Mouse (Mus musculus) embryonic facial prominence, embryonic 12.5 days (tissue): ENCODE results near the gene Gm7030. TPM values are rescaled to one million over a fixed set of nuclear protein-coding genes. Genes with fewer than 3 reads are reported as not detected.
"Not testable (repeated sequence)": the region's sequence is repeated elsewhere in the genome, so short reads cannot be mapped to it uniquely, and the experiment has no call there.

Experiments used
- ATAC-seq: fragments of 200-750 bp; cut with Nextera tagmentation; 2 replicates; pipeline ENCODE4 v1.8.0; 2017; ENCODE audit not compliant: insufficient number of reproducible peaks, insufficient read depth, low FRiP score, low TSS enrichment
- H3K27ac ChIP-seq: fragments of 300-500 bp; sonication (generic); 2 replicates; pipeline ENCODE4 v1.5.1; 2016; ENCODE audit warnings: mild to moderate bottlenecking
- H3K27me3 ChIP-seq: fragments of 300-500 bp; sonication (generic); 2 replicates; pipeline ENCODE4 v1.6.1; 2016; ENCODE audit warnings: mild to moderate bottlenecking, moderate library complexity
- H3K36me3 ChIP-seq: fragments of 300-500 bp; sonication (generic); 2 replicates; pipeline ENCODE4 v1.6.1; 2016; ENCODE audit warnings: mild to moderate bottlenecking
- H3K4me1 ChIP-seq: fragments of 300-500 bp; sonication (generic); 2 replicates; pipeline ENCODE4 v1.6.1; 2016
- H3K4me2 ChIP-seq: fragments of 300-500 bp; sonication (generic); replicated peaks from 2 replicates; pipeline ENCODE4 v1.6.1; 2016; ENCODE audit warnings: mild to moderate bottlenecking, moderate library complexity
- H3K4me3 ChIP-seq: fragments of 300-500 bp; sonication (generic); 2 replicates; pipeline ENCODE4 v1.5.1; 2016; ENCODE audit warnings: mild to moderate bottlenecking
- H3K9ac ChIP-seq: fragments of 300-500 bp; sonication (generic); 2 replicates; pipeline ENCODE4 v1.6.1; 2016; ENCODE audit warnings: mild to moderate bottlenecking, moderate library complexity
- H3K9me3 ChIP-seq: fragments of 300-500 bp; sonication (generic); 2 replicates; pipeline ENCODE4 v1.6.1; 2016; ENCODE audit warnings: mild to moderate bottlenecking, moderate library complexity
- WGBS: fragments of 180-500 bp; shearing (Covaris S2); methylation state at CpG from one replicate; pipeline ENCODE4 v1.1.7; 2016; 5-methylcytosine and 5-hydroxymethylcytosine counted together
- polyA plus RNA-seq: library from polyadenylated mRNA; unstranded; fragments of >200 nt; fragmentation: Nextera tagmentation; extraction: Ambion mirVana; gene quantifications from 2 replicates; pipeline ENCODE4 v1.2.1, GENCODE M21; 2016

The Gm7030 gene
- not detected in 2 replicates for polyA plus RNA-seq

- H3K9me3 ChIP-seq, H3K4me3 ChIP-seq, H3K4me1 ChIP-seq, ATAC-seq, H3K36me3 ChIP-seq, H3K4me2 ChIP-seq, H3K9ac ChIP-seq, H3K27ac ChIP-seq: not testable (repeated sequence)
- peaks cover 23% of the 10 kb centered on the region for H3K27me3 ChIP-seq
- WGBS, result 26% methylated on average over 28 of the region's 28 CpGs
Measured at GRCm38 (mm10) chr17:36128968-36129817, at the start of gene Gm7030. Gene Gm7030, minus strand, starts transcription at chr17:36129425.

GRCm38 (mm10) chr17:36178938-36179337 lies 49.7 kb upstream of the Gm7030 start:
- Histone ChIP-seq H3K9ac (peak overlapping the region; percentile 47; the same call in 1 of the 2 replicates), H3K27me3 (peaks cover 33% of the 10 kb centered on the region), H3K4me3 (peak overlapping the region; percentile 37), H3K4me2 (peak overlapping the region; percentile 66)
- not testable (repeated sequence) for H3K36me3 ChIP-seq, H3K4me1 ChIP-seq, ATAC-seq, H3K9me3 ChIP-seq, H3K27ac ChIP-seq
- WGBS, result under 1% methylated on average over 40 of the region's 40 CpGs

- not testable (repeated sequence) for H3K27ac ChIP-seq, H3K4me1 ChIP-seq, H3K36me3 ChIP-seq, H3K4me2 ChIP-seq, H3K9me3 ChIP-seq, H3K4me3 ChIP-seq, H3K9ac ChIP-seq, ATAC-seq
- no CpG with 5 or more reads among the region's 2 CpGs for WGBS
- peaks cover 21% of the 10 kb centered on the region for H3K27me3 ChIP-seq
Measured at GRCm38 (mm10) chr17:36176132-36176531, 46.9 kb upstream of the Gm7030 start.

GRCm38 (mm10) chr17:36170287-36170814 lies 41.1 kb upstream of the Gm7030 start:
- no peaks in the 10 kb centered on the region for H3K9me3 ChIP-seq
- WGBS, result 41% methylated on average over 1 of the region's 1 CpGs
- peaks cover 54% of the 10 kb centered on the region for H3K27me3 ChIP-seq
- H3K9ac ChIP-seq, result no peak overlapping the region
- H3K36me3 ChIP-seq, result no peaks in the 10 kb centered on the region
- no peak overlapping the region for H3K4me3 ChIP-seq
- no peak for ATAC-seq
- no peak overlapping the region for H3K4me2 ChIP-seq
- no peaks in the 10 kb centered on the region for H3K4me1 ChIP-seq
- no peak overlapping the region for H3K27ac ChIP-seq

GRCm38 (mm10) chr17:36169753-36170152 lies 40.5 kb upstream of the Gm7030 start:
- Histone ChIP-seq H3K4me2 (no peak overlapping the region), H3K27me3 (peaks cover 60% of the 10 kb centered on the region), H3K27ac (no peak overlapping the region), H3K4me1 (no peaks in the 10 kb centered on the region), H3K36me3 (no peaks in the 10 kb centered on the region), H3K9ac (no peak overlapping the region), H3K4me3 (no peak overlapping the region), H3K9me3 (no peaks in the 10 kb centered on the region)
- ATAC-seq, result no peak

GRCm38 (mm10) chr17:36169094-36169493 lies 39.9 kb upstream of the Gm7030 start:
- ATAC-seq, H3K27ac ChIP-seq, H3K4me1 ChIP-seq, H3K9me3 ChIP-seq, H3K4me3 ChIP-seq, H3K36me3 ChIP-seq, H3K9ac ChIP-seq, H3K4me2 ChIP-seq: not testable (repeated sequence)
- H3K27me3 ChIP-seq, result peaks cover 67% of the 10 kb centered on the region
- 43% methylated on average over 1 of the region's 1 CpGs for WGBS

- no peak within 1 kb of the TSS for H3K27ac ChIP-seq
- H3K36me3 ChIP-seq, result no peaks in the 10 kb centered on the region
- 2% methylated on average over 50 of the region's 63 CpGs for whole genome bisulfite sequencing
- H3K27me3 ChIP-seq, result peaks cover 76% of the 10 kb centered on the region
- no peak within 1 kb of the TSS for H3K9ac ChIP-seq
- H3K9me3 ChIP-seq, result no peaks in the 10 kb centered on the region
- ATAC-seq, result no peak
- H3K4me2 ChIP-seq, result peak within 1 kb of the TSS; percentile 35
- no peaks in the 10 kb centered on the region for H3K4me1 ChIP-seq
- peak within 1 kb of the TSS; percentile 22 for H3K4me3 ChIP-seq
Measured at GRCm38 (mm10) chr17:36168039-36168652, 38.9 kb upstream of the Gm7030 start, which contains the start of gene Gm8909. Gene Gm8909, minus strand, starts transcription at chr17:36168537.

GRCm38 (mm10) chr17:36167306-36168038 lies 38.2 kb upstream of the Gm7030 start:
- Histone ChIP-seq H3K4me1 (no peaks in the 10 kb centered on the region), H3K27me3 (peaks cover 82% of the 10 kb centered on the region), H3K9ac (no peak overlapping the region), H3K4me2 (peak overlapping the region; percentile 35), H3K4me3 (peak overlapping the region; percentile 22), H3K9me3 (no peaks in the 10 kb centered on the region), H3K27ac (no peak overlapping the region), H3K36me3 (no peaks in the 10 kb centered on the region)
- 2% methylated on average over 50 of the region's 51 CpGs for WGBS
- no peak for ATAC-seq

GRCm38 (mm10) chr17:36166901-36167300 lies 37.7 kb upstream of the Gm7030 start:
- H3K9me3 ChIP-seq, ATAC-seq, H3K4me2 ChIP-seq, H3K4me1 ChIP-seq, H3K9ac ChIP-seq, H3K36me3 ChIP-seq, H3K27ac ChIP-seq, H3K4me3 ChIP-seq: not testable (repeated sequence)
- 15% methylated on average over 2 of the region's 2 CpGs for WGBS
- H3K27me3 ChIP-seq, result peaks cover 87% of the 10 kb centered on the region

GRCm38 (mm10) chr17:36161129-36162051 lies 32.2 kb upstream of the Gm7030 start:
- no peak for ATAC-seq
- Histone ChIP-seq H3K4me1 (0 out of 2 replicates have a peak, but pooled peaks cover 2% of the 10 kb centered on the region), H3K27ac (no peak overlapping the region), H3K9me3 (no peaks in the 10 kb centered on the region), H3K4me2 (peak overlapping the region; percentile 26; the same call in 1 of the 2 replicates), H3K9ac (no peak overlapping the region), H3K36me3 (no peaks in the 10 kb centered on the region), H3K27me3 (peaks cover 79% of the 10 kb centered on the region), H3K4me3 (peak overlapping the region; percentile 18)
- 1% methylated on average over 53 of the region's 56 CpGs for WGBS
